Mouse (Mus musculus) ES-E14 (cell line): ENCODE results near the gene Ucp3. TPM values are rescaled to one million over a fixed set of nuclear protein-coding genes. Genes with fewer than 3 reads are reported as not detected.

ENCODE experiments used
- DNase-seq: peaks from one replicate; pipeline ENCODE4 v3.0.0-alpha.2; 2013; ENCODE audit warnings: low read depth, low spot score
- H3K27ac ChIP-seq: 2 replicates; pipeline ENCODE4 v1.5.1; 2012; ENCODE audit warnings: low read depth, mild to moderate bottlenecking, low read length, moderate library complexity, mixed read lengths; ENCODE audit not compliant: poor library complexity, insufficient read depth, severe bottlenecking
- H3K36me3 ChIP-seq: 2 replicates; pipeline ENCODE4 v1.6.1; 2012; ENCODE audit warnings: mild to moderate bottlenecking, low read length, moderate library complexity, mixed read lengths; ENCODE audit not compliant: control insufficient read depth, poor library complexity, insufficient read depth, severe bottlenecking
- H3K4me1 ChIP-seq, 2 experiments: fragments of 150-350 bp in 1 of 2; sonication (generic) in 1 of 2; 2 replicates each; pipeline ENCODE4 v1.6.1; 2012; ENCODE audit warnings: low read length in 2 of 2, mild to moderate bottlenecking in 1 of 2, mixed read lengths in 1 of 2; ENCODE audit not compliant: control insufficient read depth in 2 of 2, insufficient read depth in 2 of 2, poor library complexity in 1 of 2
- H3K4me3 ChIP-seq, 2 experiments: fragments of 150-350 bp in 1 of 2; sonication (generic) in 1 of 2; 2 replicates each; pipeline ENCODE4 v1.5.1; 2012; ENCODE audit warnings: low read length in 2 of 2, low read depth in 1 of 2, mild to moderate bottlenecking in 1 of 2, mixed read lengths in 1 of 2; ENCODE audit not compliant: insufficient read depth in 1 of 2, poor library complexity in 1 of 2, severe bottlenecking in 1 of 2
- H3K9ac ChIP-seq: 2 replicates; pipeline ENCODE4 v1.6.1; 2012; ENCODE audit warnings: low read depth, mild to moderate bottlenecking, low read length, mixed read lengths; ENCODE audit not compliant: poor library complexity, insufficient read depth, severe bottlenecking
- H3K9me3 ChIP-seq: fragments of 150-350 bp; sonication (generic); 2 replicates; pipeline ENCODE4 v1.6.1; 2012; ENCODE audit warnings: low read depth, mild to moderate bottlenecking, low read length; ENCODE audit not compliant: control insufficient read depth, insufficient read depth
- CHD2 ChIP-seq: IDR thresholded peaks from 2 replicates; pipeline ENCODE4 v1.6.1; 2014; ENCODE audit warnings: mild to moderate bottlenecking, low read depth, low read length, inconsistent platforms
- HCFC1 ChIP-seq: IDR thresholded peaks from 2 replicates; pipeline ENCODE4 v1.6.1; 2012; ENCODE audit warnings: low read length, inconsistent platforms, borderline replicate concordance; ENCODE audit not compliant: insufficient read depth
- MAFK ChIP-seq: IDR thresholded peaks from 2 replicates; pipeline ENCODE4 v1.6.1; 2014; ENCODE audit warnings: mild to moderate bottlenecking, low read depth, low read length, inconsistent platforms; ENCODE audit not compliant: insufficient read depth
- ZC3H11A ChIP-seq: IDR thresholded peaks from 2 replicates; pipeline ENCODE4 v1.6.1; 2012; ENCODE audit warnings: low read depth, mild to moderate bottlenecking, inconsistent platforms, low read length, borderline replicate concordance
- ZNF384 ChIP-seq: IDR thresholded peaks from 2 replicates; pipeline ENCODE4 v1.6.1; 2012; ENCODE audit warnings: low read depth, low read length, inconsistent platforms
- in situ Hi-C, 2 experiments: fragments of 600-800 bp; cut with MboI; formaldehyde crosslinking; loops; one replicate each; pipeline ENCODE4 v1.15.1; 2025; ENCODE audit warnings: low sequenced_read_pairs in 2 of 2, inconsistent platforms in 1 of 2; ENCODE audit not compliant: unreplicated experiment in 2 of 2
- total RNA-seq: library from RNA; depleted of rRNA; stranded (reverse); fragments of 300-350 nt; gene quantifications from 2 replicates; pipeline ENCODE4 v1.2.3, GENCODE M21; 2012

Ucp3 gene
- total RNA-seq, 1 experiment: not detected

GRCm38 (mm10) chr7:100468761-100469160 lies 4.0 kb upstream of the Ucp3 start:
- Histone ChIP-seq H3K4me1 (no peaks in the 10 kb centered on the region), H3K36me3 (peaks cover 6% of the 10 kb centered on the region; the same call in 1 of the 2 replicates), H3K9ac (no peak overlapping the region), H3K9me3 (no peaks in the 10 kb centered on the region), H3K27ac (no peak overlapping the region), H3K4me3 (no peak overlapping the region)
- DNase-seq: no peak
- in situ Hi-C loops: no loop called here
- TF ChIP-seq ZNF384 (no peak), ZC3H11A (no peak), CHD2 (no peak), HCFC1 (no peak), MAFK (no peak)

DNA sequence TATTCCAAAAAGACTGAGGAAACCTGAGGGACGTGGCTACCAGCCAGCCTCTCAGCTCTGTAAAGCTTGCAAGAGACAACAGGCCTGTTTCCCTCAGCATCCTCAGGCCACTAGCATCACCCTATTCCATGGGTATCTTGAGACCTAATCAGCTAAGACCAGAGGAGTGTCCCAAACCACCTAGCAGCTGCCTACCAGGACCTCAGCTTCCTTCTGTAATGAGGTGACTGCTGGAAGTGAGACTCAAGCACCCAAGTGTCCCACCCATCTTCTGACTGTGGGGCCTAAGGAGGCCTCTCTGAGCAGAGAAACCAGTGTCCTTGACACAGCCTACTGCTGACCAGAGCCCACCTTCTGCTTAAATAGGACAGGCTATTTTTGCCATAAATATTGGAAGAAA lies 3.3 kb upstream of the Ucp3 start:
- no peak for TF ChIP-seq MAFK
- no peak for TF ChIP-seq HCFC1
- no peak for TF ChIP-seq CHD2
- no peak for TF ChIP-seq ZC3H11A
- no peak for TF ChIP-seq ZNF384
- no peak for DNase-seq
- H3K9ac ChIP-seq: no peak overlapping the region
- no peaks in the 10 kb centered on the region for H3K9me3 ChIP-seq
- H3K36me3 ChIP-seq: peaks cover 3% of the 10 kb centered on the region; the same call in 1 of the 2 replicates
- in situ Hi-C loops: no loop called here
- H3K4me3 ChIP-seq: no peak overlapping the region
- no peak overlapping the region for H3K27ac ChIP-seq
- no peaks in the 10 kb centered on the region for H3K4me1 ChIP-seq

- TF ChIP-seq ZNF384: no peak
- TF ChIP-seq ZC3H11A: no peak
- TF ChIP-seq HCFC1: no peak
- no peak for TF ChIP-seq CHD2
- no peak for TF ChIP-seq MAFK
- H3K4me1 ChIP-seq: 0 out of 4 replicates have a peak, but pooled peaks cover 0 to 2% of the 10 kb centered on the region in 2 experiments
- in situ Hi-C loops: no loop called here
- peaks cover 3% of the 10 kb centered on the region; the same call in 1 of the 2 replicates for H3K36me3 ChIP-seq
- H3K9ac ChIP-seq: no peak overlapping the region
- H3K9me3 ChIP-seq: no peaks in the 10 kb centered on the region
- no peak overlapping the region for H3K4me3 ChIP-seq
- no peak overlapping the region for H3K27ac ChIP-seq
- DNase-seq: no peak
These were observed 1.9 kb upstream of the Ucp3 start for GRCm38 (mm10) chr7:100470796-100471406.

DNA sequence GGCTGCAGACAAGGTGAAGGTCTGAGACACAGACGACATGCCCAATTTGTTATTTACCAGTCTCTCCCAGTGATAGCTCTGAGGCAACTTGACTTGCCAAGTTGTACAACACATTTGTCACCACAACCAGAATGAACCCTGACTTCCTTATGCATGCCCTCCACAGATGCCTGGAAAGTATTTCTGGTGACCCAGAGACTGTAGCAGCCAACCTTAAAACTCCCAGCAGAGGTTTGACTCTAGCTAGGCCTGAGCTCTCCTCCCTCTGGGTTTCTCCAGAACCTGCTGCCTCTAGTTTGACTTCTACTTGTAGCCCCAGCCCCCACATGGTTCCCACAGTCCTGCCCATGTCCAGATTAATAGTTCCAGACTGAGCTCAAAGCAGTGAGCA lies 1.4 kb upstream of the Ucp3 start:
- DNase-seq: no peak
- H3K4me3 ChIP-seq: no peak overlapping the region
- in situ Hi-C loops: no loop called here
- no peak overlapping the region for H3K27ac ChIP-seq
- 0 out of 4 replicates have a peak, but pooled peaks cover 0 to 2% of the 10 kb centered on the region in 2 experiments for H3K4me1 ChIP-seq
- H3K9ac ChIP-seq: no peak overlapping the region
- peaks cover 3% of the 10 kb centered on the region; the same call in 1 of the 2 replicates for H3K36me3 ChIP-seq
- no peak for TF ChIP-seq HCFC1
- no peak for TF ChIP-seq CHD2
- TF ChIP-seq ZC3H11A: no peak
- TF ChIP-seq ZNF384: no peak
- H3K9me3 ChIP-seq: no peaks in the 10 kb centered on the region
